Mouse (Mus musculus): ENCODE measurements around the gene Cherp.

Cherp gene

GRCm38 (mm10) chr8:72415252-72415651 is 59.8 kb downstream of the Cherp start:
- H3K4me1 ChIP-seq (replicated peaks; ENCODE audit: low read depth, low read length): peaks cover 98% of the 10 kb centered on the region
- H3K9me3 ChIP-seq (ENCODE audit: low read length): no peaks in the 10 kb centered on the region
- no peak overlapping the region for H3K4me3 ChIP-seq (replicated peaks; ENCODE audit: low read length)
- no peaks in the 10 kb centered on the region for H3K27me3 ChIP-seq (ENCODE audit: insufficient read depth, low read length)
- TF ChIP-seq CTCF (conservative IDR thresholded peaks at IDR 0.05; ENCODE audit: low read length) (no peak), NANOG (IDR thresholded peaks at IDR 0.05; ENCODE audit: borderline replicate concordance, low read length) (no peak), POU5F1 (IDR thresholded peaks at IDR 0.05; ENCODE audit: borderline replicate concordance, low read length) (no peak)
- H3K36me3 ChIP-seq (ENCODE audit: insufficient read depth, low read length): peaks cover 72% of the 10 kb centered on the region

DNA sequence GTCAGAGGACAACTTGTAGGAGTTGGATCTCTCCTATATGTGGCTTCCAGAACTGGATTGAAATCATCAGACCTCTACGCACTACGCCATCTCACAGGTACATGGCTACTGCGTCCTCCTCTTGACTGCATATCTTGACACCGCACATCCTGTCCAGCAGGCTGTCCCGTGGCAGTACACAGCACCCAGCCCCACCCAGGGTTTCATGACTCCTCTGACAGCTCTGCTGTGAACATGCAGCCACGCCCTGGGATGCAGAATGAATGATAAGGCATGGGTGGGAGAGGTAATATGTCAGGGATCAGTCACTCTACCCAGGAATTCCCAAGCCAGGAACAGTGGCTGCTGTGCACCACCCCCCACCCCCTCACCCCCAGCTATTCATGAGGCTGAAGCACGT is 61.2 kb downstream of the Cherp start:
- Histone ChIP-seq H3K27me3 (ENCODE audit: insufficient read depth, low read length) (no peaks in the 10 kb centered on the region), H3K36me3 (ENCODE audit: insufficient read depth, low read length) (peaks cover 59% of the 10 kb centered on the region), H3K4me3 (replicated peaks; ENCODE audit: low read length) (no peak overlapping the region), H3K4me1 (replicated peaks; ENCODE audit: low read depth, low read length) (peaks cover 96% of the 10 kb centered on the region), H3K9me3 (ENCODE audit: low read length) (no peaks in the 10 kb centered on the region)
- no peak for TF ChIP-seq CTCF (conservative IDR thresholded peaks at IDR 0.05; ENCODE audit: low read length)
- TF ChIP-seq POU5F1 (IDR thresholded peaks at IDR 0.05; ENCODE audit: borderline replicate concordance, low read length): no peak
- TF ChIP-seq NANOG (IDR thresholded peaks at IDR 0.05; ENCODE audit: borderline replicate concordance, low read length): no peak
